Mouse (Mus musculus): ENCODE results near the gene Pex10. TPM values are rescaled to one million over a fixed set of nuclear protein-coding genes. Genes with fewer than 3 reads are reported as not detected.

Gene Pex10
- 18.9 TPM for polyA plus RNA-seq (2014; fragmentation: Illumina TruSeq; extraction: RNeasy Lipid Tissue Mini Kit (QIAGEN cat#74804); ENCODE audit: low read depth, low replicate concordance)

GRCm38 (mm10) chr4:155066834-155067522, at the start of gene Pex10:
Gene Pex10, plus strand, starts transcription at chr4:155067016.

GRCm38 (mm10) chr4:155056724-155057123, 10.1 kb upstream of the Pex10 start, which contains the start of gene Plch2:
Gene Plch2, minus strand, starts transcription at chr4:155056784.

GRCm38 (mm10) chr4:155086108-155087024, 19.6 kb downstream of the Pex10 start, which contains the start of the genes Rer1 and Morn1:
Gene Rer1, minus strand, starts transcription at chr4:155086382.
Gene Morn1, plus strand, starts transcription at chr4:155086577.

Other genes with a start within 250 kb of the Pex10 start
- not detected for gene Ttc34, start 229.6 kb upstream of the Pex10 start, polyA plus RNA-seq (2014; fragmentation: Illumina TruSeq; extraction: RNeasy Lipid Tissue Mini Kit (QIAGEN cat#74804); ENCODE audit: low read depth, low replicate concordance)
- gene Mmel1, start 197.4 kb upstream of the Pex10 start, polyA plus RNA-seq (2014; fragmentation: Illumina TruSeq; extraction: RNeasy Lipid Tissue Mini Kit (QIAGEN cat#74804); ENCODE audit: low read depth, low replicate concordance) = not detected
- gene Fam213b, start 167.9 kb upstream of the Pex10 start, polyA plus RNA-seq (2014; fragmentation: Illumina TruSeq; extraction: RNeasy Lipid Tissue Mini Kit (QIAGEN cat#74804); ENCODE audit: low read depth, low replicate concordance) = 164 TPM
- gene Tnfrsf14, start 138.5 kb upstream of the Pex10 start, polyA plus RNA-seq (2014; fragmentation: Illumina TruSeq; extraction: RNeasy Lipid Tissue Mini Kit (QIAGEN cat#74804); ENCODE audit: low read depth, low replicate concordance) = 5.6 TPM
- not detected for gene Hes5, start 106.1 kb upstream of the Pex10 start, polyA plus RNA-seq (2014; fragmentation: Illumina TruSeq; extraction: RNeasy Lipid Tissue Mini Kit (QIAGEN cat#74804); ENCODE audit: low read depth, low replicate concordance)
- 57.1 TPM for gene Pank4, start 102.9 kb upstream of the Pex10 start, polyA plus RNA-seq (2014; fragmentation: Illumina TruSeq; extraction: RNeasy Lipid Tissue Mini Kit (QIAGEN cat#74804); ENCODE audit: low read depth, low replicate concordance)
- gene Plch2, start 10.2 kb upstream of the Pex10 start, polyA plus RNA-seq (2014; fragmentation: Illumina TruSeq; extraction: RNeasy Lipid Tissue Mini Kit (QIAGEN cat#74804); ENCODE audit: low read depth, low replicate concordance) = not detected
- gene Rer1, start 19.4 kb downstream of the Pex10 start, polyA plus RNA-seq (2014; fragmentation: Illumina TruSeq; extraction: RNeasy Lipid Tissue Mini Kit (QIAGEN cat#74804); ENCODE audit: low read depth, low replicate concordance) = 108 TPM
- gene Morn1, start 19.6 kb downstream of the Pex10 start, polyA plus RNA-seq (2014; fragmentation: Illumina TruSeq; extraction: RNeasy Lipid Tissue Mini Kit (QIAGEN cat#74804); ENCODE audit: low read depth, low replicate concordance) = 1.2 TPM
- gene Ski, start 155.6 kb downstream of the Pex10 start, polyA plus RNA-seq (2014; fragmentation: Illumina TruSeq; extraction: RNeasy Lipid Tissue Mini Kit (QIAGEN cat#74804); ENCODE audit: low read depth, low replicate concordance) = 43.6 TPM
- 13.4 TPM for gene Faap20, start 182.8 kb downstream of the Pex10 start, polyA plus RNA-seq (2014; fragmentation: Illumina TruSeq; extraction: RNeasy Lipid Tissue Mini Kit (QIAGEN cat#74804); ENCODE audit: low read depth, low replicate concordance)

All from heart, adult 10 weeks (tissue).